Mouse (Mus musculus) heart, adult 2 months (tissue): Measurements from ENCODE around the gene Olfr372. TPM values are rescaled to one million over a fixed set of nuclear protein-coding genes. Genes with fewer than 3 reads are reported as not detected.
"Not testable (repeated sequence)": the region's sequence is repeated elsewhere in the genome, so short reads cannot be mapped to it uniquely, and the experiment has no call there.

Experiments
- DNase-seq, 2 experiments: peaks; one replicate each; pipeline ENCODE4 v3.0.0; 2021
- H3K27ac ChIP-seq: fragments of 200-600 bp; 2 replicates; pipeline ENCODE4 v1.8.1; 2022
- H3K27me3 ChIP-seq: fragments of 200-500 bp; 2 replicates; pipeline ENCODE4 v1.6.1; 2012; ENCODE audit warnings: mild to moderate bottlenecking, low read length, inconsistent platforms, mixed read lengths; ENCODE audit not compliant: control insufficient read depth, insufficient read depth
- H3K36me3 ChIP-seq: fragments of 200-500 bp; 2 replicates; pipeline ENCODE4 v1.6.1; 2012; ENCODE audit warnings: low read length, inconsistent platforms; ENCODE audit not compliant: control insufficient read depth, insufficient read depth
- H3K4me1 ChIP-seq: fragments of 200-500 bp; 2 replicates; pipeline ENCODE4 v1.6.1; 2011; ENCODE audit warnings: low read length; ENCODE audit not compliant: control insufficient read depth, insufficient read depth
- H3K4me3 ChIP-seq: fragments of 200-600 bp; 2 replicates; pipeline ENCODE4 v1.8.1; 2022
- H3K79me2 ChIP-seq: fragments of 200-500 bp; replicated peaks from 2 replicates; pipeline ENCODE4 v1.6.1; 2012; ENCODE audit warnings: mild to moderate bottlenecking, inconsistent platforms, low read length, moderate library complexity, mixed read lengths; ENCODE audit not compliant: control insufficient read depth, insufficient read depth
- H3K9ac ChIP-seq: fragments of 200-500 bp; 2 replicates; pipeline ENCODE4 v1.6.1; 2012; ENCODE audit warnings: low read depth, mild to moderate bottlenecking, control low read depth, inconsistent platforms, low read length, mixed read lengths
- CTCF ChIP-seq: fragments of 200-600 bp; IDR thresholded peaks from 2 replicates; pipeline ENCODE4 v1.8.1; 2022; ENCODE audit warnings: antibody characterized with exemption, mild to moderate bottlenecking, moderate library complexity
- EP300 ChIP-seq: fragments of 200-500 bp; IDR thresholded peaks from 2 replicates; pipeline ENCODE4 v1.6.1; 2011; ENCODE audit warnings: low read depth, low read length, control low read depth; ENCODE audit not compliant: insufficient read depth
- POLR2A ChIP-seq: fragments of 200-500 bp; IDR thresholded peaks from 2 replicates; pipeline ENCODE4 v1.6.1; 2011; ENCODE audit warnings: mild to moderate bottlenecking, low read depth, low read length, control low read depth; ENCODE audit not compliant: insufficient read depth
- WGBS: fragments of 180-500 bp; shearing (Covaris S2); methylation state at CpG from one replicate; pipeline ENCODE4 v1.1.7; 2018; 5-methylcytosine and 5-hydroxymethylcytosine counted together
- intact Hi-C: fragments of 180-260 bp; cut with DNase I; formaldehyde crosslinking; loops from one replicate; pipeline ENCODE4 v1.15.1; 2025
- polyA plus RNA-seq: library from polyadenylated mRNA; depleted of rRNA; stranded (reverse); fragments of >200 nt; gene quantifications from 2 replicates; pipeline ENCODE4 v1.2.3, GENCODE M21; 2012; rRNA removed
- total RNA-seq, 2 experiments: library from RNA; stranded (reverse); gene quantifications; 2 replicates each; pipeline ENCODE4 v1.2.3; 2021

Olfr372 gene
- total and polyA plus RNA-seq, 3 experiments: not detected

DNA sequence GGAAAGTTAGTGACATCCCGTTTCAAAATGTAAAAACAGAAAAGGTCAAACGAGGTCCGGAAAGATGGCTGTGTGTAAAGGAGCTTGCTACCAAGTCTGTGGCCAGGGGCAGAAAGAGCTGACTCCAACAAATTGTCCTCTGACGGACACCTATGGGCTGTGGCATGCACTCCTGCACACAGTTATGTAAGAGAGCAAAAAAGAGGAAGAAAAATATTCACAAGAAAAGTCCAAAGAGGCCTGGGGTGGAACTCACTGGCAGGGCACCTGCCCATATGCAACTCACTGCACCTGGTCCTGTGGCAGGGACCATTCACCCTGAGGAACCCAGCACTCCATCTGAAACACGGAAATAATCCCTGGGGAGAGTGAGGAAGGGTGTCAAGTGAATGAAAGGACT lies 43.7 kb downstream of the Olfr372 start:
- Histone ChIP-seq H3K4me3 (no peak overlapping the region), H3K27ac (no peak overlapping the region), H3K9ac (no peak overlapping the region), H3K79me2 (no peaks in the 10 kb centered on the region), H3K36me3 (no peaks in the 10 kb centered on the region), H3K27me3 (no peaks in the 10 kb centered on the region), H3K4me1 (no peaks in the 10 kb centered on the region)
- no peak for DNase-seq
- intact Hi-C loops: no loop called here
- 62% methylated on average over 5 of the region's 5 CpGs for WGBS
- no peak for TF ChIP-seq POLR2A
- TF ChIP-seq EP300: no peak
- no peak for TF ChIP-seq CTCF

GRCm38 (mm10) chr8:72087611-72088010 lies 46.6 kb downstream of the Olfr372 start:
- H3K27me3 ChIP-seq, H3K4me3 ChIP-seq, H3K4me1 ChIP-seq, intact Hi-C loops, H3K79me2 ChIP-seq, DNase-seq, H3K27ac ChIP-seq, H3K36me3 ChIP-seq, H3K9ac ChIP-seq: not testable (repeated sequence)
- 82% methylated on average over 3 of the region's 3 CpGs for WGBS

- H3K4me1 ChIP-seq, H3K27ac ChIP-seq, H3K79me2 ChIP-seq, H3K27me3 ChIP-seq, DNase-seq, intact Hi-C loops, H3K9ac ChIP-seq, H3K4me3 ChIP-seq, H3K36me3 ChIP-seq: not testable (repeated sequence)
Observed at GRCm38 (mm10) chr8:72096721-72097120, 55.7 kb downstream of the Olfr372 start.

GRCm38 (mm10) chr8:72099377-72100103 lies 58.5 kb downstream of the Olfr372 start:
- peak; percentile 42 to 50 for DNase-seq
- H3K79me2 ChIP-seq, H3K36me3 ChIP-seq, H3K27me3 ChIP-seq, H3K27ac ChIP-seq, H3K9ac ChIP-seq, intact Hi-C loops, H3K4me1 ChIP-seq, H3K4me3 ChIP-seq: not testable (repeated sequence)
- WGBS: 52% methylated on average over 6 of the region's 7 CpGs

GRCm38 (mm10) chr8:72105165-72105564 lies 64.1 kb downstream of the Olfr372 start:
- Histone ChIP-seq H3K36me3 (no peaks in the 10 kb centered on the region), H3K79me2 (no peaks in the 10 kb centered on the region), H3K9ac (no peak overlapping the region), H3K27ac (no peak overlapping the region), H3K4me1 (no peaks in the 10 kb centered on the region), H3K27me3 (no peaks in the 10 kb centered on the region), H3K4me3 (no peak overlapping the region)
- intact Hi-C loops: no loop called here
- no peak for DNase-seq
- WGBS: 24% methylated on average over 4 of the region's 4 CpGs
- TF ChIP-seq POLR2A (no peak), CTCF (peak; percentile 47)

GRCm38 (mm10) chr8:72106740-72107139 lies 65.7 kb downstream of the Olfr372 start, which contains the start of gene Olfr374:
TSS of gene Olfr374 (plus strand) at chr8:72107040.
- intact Hi-C loops: no loop called here
- H3K79me2 ChIP-seq: no peaks in the 10 kb centered on the region
- no peaks in the 10 kb centered on the region for H3K36me3 ChIP-seq
- no peak within 1 kb of the TSS for H3K9ac ChIP-seq
- H3K4me1 ChIP-seq: no peaks in the 10 kb centered on the region
- no peak within 1 kb of the TSS for H3K4me3 ChIP-seq
- H3K27me3 ChIP-seq: no peaks in the 10 kb centered on the region
- DNase-seq: no peak
- TF ChIP-seq EP300: no peak
- TF ChIP-seq POLR2A: no peak
- TF ChIP-seq CTCF: no peak
- 86% methylated on average over 3 of the region's 3 CpGs for WGBS
- no peak within 1 kb of the TSS for H3K27ac ChIP-seq

Other genes starting within 250 kb of the Olfr372 start
- 1 to 10 TPM; 4.4 to 6.2 TPM for gene Zfp709, start 159.2 kb upstream of the Olfr372 start, total RNA-seq
- gene Zfp709, start 159.2 kb upstream of the Olfr372 start, polyA plus RNA-seq: 0.59 and 1.0 TPM in 2 replicates
- gene Zfp882, start 132.6 kb upstream of the Olfr372 start, total RNA-seq: 1 to 10 TPM; 3.1 to 3.5 TPM
- gene Zfp882, start 132.6 kb upstream of the Olfr372 start, polyA plus RNA-seq: 0.55 and 1.5 TPM in 2 replicates
- gene Zfp617, start 132.6 kb upstream of the Olfr372 start, total RNA-seq: 10 to 100 TPM; 19.8 to 24.4 TPM
- 4.7 and 10.9 TPM in 2 replicates for gene Zfp617, start 132.6 kb upstream of the Olfr372 start, polyA plus RNA-seq
- gene Zfp961, start 90.2 kb upstream of the Olfr372 start, total RNA-seq: 1 to 10 TPM; 5.5 to 8.0 TPM
- 4.4 and 6.1 TPM in 2 replicates for gene Zfp961, start 90.2 kb upstream of the Olfr372 start, polyA plus RNA-seq
- gene Cyp4f18, start 31.6 kb upstream of the Olfr372 start, total RNA-seq: 1 to 10 TPM; 1.2 to 1.4 TPM
- gene Cyp4f18, start 31.6 kb upstream of the Olfr372 start, polyA plus RNA-seq: 1.7 and 5.2 TPM in 2 replicates
- not detected for gene Olfr373, start 42.0 kb downstream of the Olfr372 start, total RNA-seq
- not detected in 2 replicates for gene Olfr373, start 42.0 kb downstream of the Olfr372 start, polyA plus RNA-seq
- gene Olfr374, start 65.8 kb downstream of the Olfr372 start, total RNA-seq: not detected
- not detected in 2 replicates for gene Olfr374, start 65.8 kb downstream of the Olfr372 start, polyA plus RNA-seq
- 100 to 1,000 TPM in 1 of 2 experiments, 10 to 100 TPM in 1; 81.4 to 106 TPM for gene Tpm4, start 93.8 kb downstream of the Olfr372 start, total RNA-seq
- gene Tpm4, start 93.8 kb downstream of the Olfr372 start, polyA plus RNA-seq: 49.9 and 73.3 TPM in 2 replicates
- 10 to 100 TPM; 23.6 to 24.2 TPM for gene Rab8a, start 120.0 kb downstream of the Olfr372 start, total RNA-seq
- gene Rab8a, start 120.0 kb downstream of the Olfr372 start, polyA plus RNA-seq: 40.9 and 52.2 TPM in 2 replicates
- gene Hsh2d, start 148.4 kb downstream of the Olfr372 start, total RNA-seq: not detected
- 0.18 and 0.55 TPM in 2 replicates for gene Hsh2d, start 148.4 kb downstream of the Olfr372 start, polyA plus RNA-seq
- gene Cib3, start 171.6 kb downstream of the Olfr372 start, total RNA-seq: 1 to 10 TPM in 1 of 2 experiments, under 1 TPM in 1; 0.66 to 1.5 TPM
- 1.1 TPM in 2 replicates for gene Cib3, start 171.6 kb downstream of the Olfr372 start, polyA plus RNA-seq
- not detected for gene Gm11034, start 172.4 kb downstream of the Olfr372 start, total RNA-seq
- not detected in 2 replicates for gene Gm11034, start 172.4 kb downstream of the Olfr372 start, polyA plus RNA-seq
- 10 to 100 TPM; 21.4 to 23.2 TPM for gene Fam32a, start 178.5 kb downstream of the Olfr372 start, total RNA-seq
- gene Fam32a, start 178.5 kb downstream of the Olfr372 start, polyA plus RNA-seq: 21.2 and 29.9 TPM in 2 replicates
- gene Ap1m1, start 198.8 kb downstream of the Olfr372 start, total RNA-seq: 10 to 100 TPM; 44.6 to 48.8 TPM
- 74.3 and 77.0 TPM in 2 replicates for gene Ap1m1, start 198.8 kb downstream of the Olfr372 start, polyA plus RNA-seq